Mouse (Mus musculus): Measurements from ENCODE around the gene Clpb.

GRCm38 (mm10) chr7:101837606-101838471 is 174.4 kb downstream of the Clpb start, which contains the start of gene Inppl1:
- TF ChIP-seq CTCF (IDR thresholded peaks at IDR 0.05) (peak; percentile 56), EP300 (IDR thresholded peaks at IDR 0.05) (peak; percentile 60)

All from lung, postnatal 0 days (tissue).